Mouse (Mus musculus) CD4-positive, CD25-positive, alpha-beta regulatory T cell, adult 2 months (primary cell): ENCODE data around the gene Reep1.

Source experiments
- DNase-seq: peaks from one replicate; pipeline ENCODE4 v3.0.0-alpha.2; 2012; ENCODE audit warnings: low read depth, low spot score

The Reep1 gene

GRCm38 (mm10) chr6:71707511-71708501, at the start of gene Reep1:
TSS of gene Reep1 (plus strand) at chr6:71707561.
- peak; percentile 24 for DNase-seq

- DNase-seq, result no peak
Observed at GRCm38 (mm10) chr6:71658290-71658689, 49.1 kb upstream of the Reep1 start.

- DNase-seq, result no peak
Observed at GRCm38 (mm10) chr6:71664511-71664910, 42.9 kb upstream of the Reep1 start.

- DNase-seq, result peak; percentile 49
Observed at GRCm38 (mm10) chr6:71673166-71673565, 34.2 kb upstream of the Reep1 start.

GRCm38 (mm10) chr6:71678891-71679290, 28.5 kb upstream of the Reep1 start:
- peak; percentile 18 for DNase-seq

- no peak for DNase-seq
Observed at GRCm38 (mm10) chr6:71695150-71695549, 12.2 kb upstream of the Reep1 start.

GRCm38 (mm10) chr6:71695599-71695998, 11.8 kb upstream of the Reep1 start:
- DNase-seq, result no peak

GRCm38 (mm10) chr6:71706871-71707270, 490 bp upstream of the Reep1 start:
- DNase-seq, result no peak

- DNase-seq, result no peak
Observed at GRCm38 (mm10) chr6:71708528-71708927, 1.2 kb downstream of the Reep1 start.

GRCm38 (mm10) chr6:71710323-71710722, 3.0 kb downstream of the Reep1 start:
- no peak for DNase-seq

- DNase-seq, result no peak
Observed at GRCm38 (mm10) chr6:71711201-71711600, 3.8 kb downstream of the Reep1 start.

- no peak for DNase-seq
Observed at GRCm38 (mm10) chr6:71713532-71713931, 6.2 kb downstream of the Reep1 start.

- no peak for DNase-seq
Observed at GRCm38 (mm10) chr6:71715006-71715405, 7.6 kb downstream of the Reep1 start.

GRCm38 (mm10) chr6:71716434-71716833, 9.1 kb downstream of the Reep1 start:
- DNase-seq, result no peak

GRCm38 (mm10) chr6:71718322-71718721, 11.0 kb downstream of the Reep1 start:
- peak; percentile 18 for DNase-seq

GRCm38 (mm10) chr6:71719302-71719701, 11.9 kb downstream of the Reep1 start:
- DNase-seq, result no peak

GRCm38 (mm10) chr6:71722988-71723387, 15.6 kb downstream of the Reep1 start:
- no peak for DNase-seq

- no peak for DNase-seq
Observed at GRCm38 (mm10) chr6:71723555-71723954, 16.2 kb downstream of the Reep1 start.

- no peak for DNase-seq
Observed at GRCm38 (mm10) chr6:71726710-71727109, 19.3 kb downstream of the Reep1 start.

- DNase-seq, result no peak
Observed at GRCm38 (mm10) chr6:71728306-71728705, 20.9 kb downstream of the Reep1 start.

GRCm38 (mm10) chr6:71734910-71735599, 27.7 kb downstream of the Reep1 start:
- DNase-seq, result no peak

- no peak for DNase-seq
Observed at GRCm38 (mm10) chr6:71735600-71736010, 28.2 kb downstream of the Reep1 start.

GRCm38 (mm10) chr6:71736101-71736500, 28.7 kb downstream of the Reep1 start:
- DNase-seq, result no peak
